Mouse (Mus musculus) MEL (cell line): ENCODE data around the gene Zc3h13. TPM values are rescaled to one million over a fixed set of nuclear protein-coding genes. Genes with fewer than 3 reads are reported as not detected.

Source experiments
- DNase-seq: peaks from one replicate; pipeline ENCODE4 v3.0.0; 2011; ENCODE audit warnings: low read depth, low spot score
- H3K27ac ChIP-seq: 2 replicates; pipeline ENCODE4 v1.5.1; 2012; ENCODE audit warnings: low read depth, mild to moderate bottlenecking, control low read depth, low read length, moderate library complexity; ENCODE audit not compliant: control insufficient read depth
- H3K27me3 ChIP-seq, 2 experiments: fragments of 150-350 bp in 1 of 2; sonication (generic) in 1 of 2; 2 replicates each; pipeline ENCODE4 v1.6.1; 2012; ENCODE audit warnings: low read length in 2 of 2, mild to moderate bottlenecking in 2 of 2, improper control_type of control experiment in 1 of 2, moderate library complexity in 1 of 2; ENCODE audit not compliant: insufficient read depth in 2 of 2, control insufficient read depth in 1 of 2
- H3K36me3 ChIP-seq, 2 experiments: 2 replicates each; pipeline ENCODE4 v1.6.1; 2012 to 2014; ENCODE audit warnings: low read length in 2 of 2, improper control_type of control experiment in 1 of 2, inconsistent platforms in 1 of 2, mild to moderate bottlenecking in 1 of 2; ENCODE audit not compliant: insufficient read depth in 2 of 2, control insufficient read depth in 1 of 2
- H3K4me1 ChIP-seq, 2 experiments: fragments of 150-350 bp in 1 of 2; sonication (generic) in 1 of 2; 2 replicates each; pipeline ENCODE4 v1.6.1; 2012; ENCODE audit warnings: low read length in 2 of 2, improper control_type of control experiment in 1 of 2, mild to moderate bottlenecking in 1 of 2; ENCODE audit not compliant: insufficient read depth in 2 of 2, control insufficient read depth in 1 of 2
- H3K4me3 ChIP-seq, 2 experiments: fragments of 150-350 bp in 1 of 2; sonication (generic) in 1 of 2; 2 replicates each; pipeline ENCODE4 v1.5.1; 2012; ENCODE audit warnings: low read depth in 2 of 2, low read length in 2 of 2, mild to moderate bottlenecking in 2 of 2, moderate library complexity in 2 of 2, control low read depth in 1 of 2, improper control_type of control experiment in 1 of 2; ENCODE audit not compliant: control insufficient read depth in 1 of 2, insufficient read depth in 1 of 2
- H3K79me2 ChIP-seq: 2 replicates; pipeline ENCODE4 v1.6.1; 2012; ENCODE audit warnings: mild to moderate bottlenecking, low read length, moderate library complexity; ENCODE audit not compliant: control insufficient read depth, poor library complexity, insufficient read depth
- H3K9ac ChIP-seq: 2 replicates; pipeline ENCODE4 v1.6.1; 2012; ENCODE audit warnings: low read depth, mild to moderate bottlenecking, control low read depth, low read length, moderate library complexity; ENCODE audit not compliant: control insufficient read depth, poor library complexity, severe bottlenecking
- H3K9me3 ChIP-seq: fragments of 150-350 bp; sonication (generic); replicated peaks from 2 replicates; pipeline ENCODE4 v1.6.1; 2012; ENCODE audit warnings: mild to moderate bottlenecking, low read length, improper control_type of control experiment, moderate library complexity; ENCODE audit not compliant: insufficient read depth
- CHD2 ChIP-seq: IDR thresholded peaks from 2 replicates; pipeline ENCODE4 v1.6.1; 2011; ENCODE audit warnings: low read length, improper control_type of control experiment
- CTCF ChIP-seq, 3 experiments: IDR thresholded peaks in 2 of 3; conservative IDR thresholded peaks in 1 of 3; 2 replicates each; pipeline ENCODE4 v1.5.1; 2011 to 2012; ENCODE audit warnings: low read length in 3 of 3, low read depth in 2 of 3, mild to moderate bottlenecking in 2 of 3, improper control_type of control experiment in 1 of 3, inconsistent platforms in 1 of 3, mixed read lengths in 1 of 3, moderate library complexity in 1 of 3; ENCODE audit not compliant: control insufficient read depth in 1 of 3, insufficient read depth in 1 of 3, poor library complexity in 1 of 3, severe bottlenecking in 1 of 3
- E2F4 ChIP-seq: IDR thresholded peaks from 2 replicates; pipeline ENCODE4 v1.6.1; 2011; ENCODE audit warnings: low read depth, low read length, improper control_type of control experiment, borderline replicate concordance
- HCFC1 ChIP-seq: IDR thresholded peaks from 2 replicates; pipeline ENCODE4 v1.6.1; 2012; ENCODE audit warnings: low read depth, mild to moderate bottlenecking, inconsistent platforms, low read length, improper control_type of control experiment, moderate library complexity
- MAFK ChIP-seq: IDR thresholded peaks from 2 replicates; pipeline ENCODE4 v1.6.1; 2011; ENCODE audit warnings: low read depth, mild to moderate bottlenecking, low read length, improper control_type of control experiment, borderline replicate concordance
- MAX ChIP-seq: IDR thresholded peaks from 2 replicates; pipeline ENCODE4 v1.6.1; 2011; ENCODE audit warnings: low read length, improper control_type of control experiment
- MXI1 ChIP-seq: IDR thresholded peaks from 2 replicates; pipeline ENCODE4 v1.6.1; 2011; ENCODE audit warnings: mild to moderate bottlenecking, low read depth, low read length, improper control_type of control experiment
- RAD21 ChIP-seq: IDR thresholded peaks from 2 replicates; pipeline ENCODE4 v1.6.1; 2011; ENCODE audit warnings: mild to moderate bottlenecking, low read depth, low read length, improper control_type of control experiment
- RCOR1 ChIP-seq: IDR thresholded peaks from 2 replicates; pipeline ENCODE4 v1.6.1; 2012; ENCODE audit warnings: low read depth, mild to moderate bottlenecking, inconsistent platforms, low read length, improper control_type of control experiment
- SIN3A ChIP-seq: IDR thresholded peaks from 2 replicates; pipeline ENCODE4 v1.6.1; 2012; ENCODE audit warnings: low read length, improper control_type of control experiment, inconsistent platforms
- SMC3 ChIP-seq: IDR thresholded peaks from 2 replicates; pipeline ENCODE4 v1.6.1; 2011; ENCODE audit warnings: low read depth, low read length, improper control_type of control experiment
- TAL1 ChIP-seq: IDR thresholded peaks from 2 replicates; pipeline ENCODE4 v1.6.1; 2012; ENCODE audit warnings: mild to moderate bottlenecking, inconsistent platforms, low read length, moderate library complexity, mixed read lengths
- TBP ChIP-seq: IDR thresholded peaks from 2 replicates; pipeline ENCODE4 v1.8.0; 2011; ENCODE audit warnings: low read depth, low read length, improper control_type of control experiment
- TCF12 ChIP-seq: IDR thresholded peaks from 2 replicates; pipeline ENCODE4 v1.6.1; 2014; ENCODE audit warnings: low read depth, mild to moderate bottlenecking, inconsistent platforms, low read length, improper control_type of control experiment, moderate library complexity
- USF1 ChIP-seq: IDR thresholded peaks from 2 replicates; pipeline ENCODE4 v1.6.1; 2014; ENCODE audit warnings: low read depth, mild to moderate bottlenecking, inconsistent platforms, low read length, improper control_type of control experiment, moderate library complexity
- ZC3H11A ChIP-seq: IDR thresholded peaks from 2 replicates; pipeline ENCODE4 v1.6.1; 2012; ENCODE audit warnings: low read depth, mild to moderate bottlenecking, inconsistent platforms, low read length, improper control_type of control experiment
- polyA plus RNA-seq, 2 experiments: library from polyadenylated mRNA; stranded (reverse) in 1 of 2; unstranded in 1 of 2; fragments of >175 nt in 1 of 2; fragments of >200 nt in 1 of 2; gene quantifications; 2 replicates each; pipeline versions ENCODE4 v1.2.1 to v1.2.4; 2012; ENCODE audit warnings: low replicate concordance in 2 of 2, low read depth in 1 of 2; ENCODE audit not compliant: insufficient read length in 2 of 2, insufficient read depth in 1 of 2, missing spikeins in 1 of 2
- total RNA-seq: library from RNA; depleted of rRNA; stranded (reverse); fragments of 300-350 nt; gene quantifications from 2 replicates; pipeline ENCODE4 v1.2.3, GENCODE M21; 2012

The Zc3h13 gene
- total and polyA plus RNA-seq, 3 experiments, result 17.5 to 145 (median 41.8) TPM

DNA sequence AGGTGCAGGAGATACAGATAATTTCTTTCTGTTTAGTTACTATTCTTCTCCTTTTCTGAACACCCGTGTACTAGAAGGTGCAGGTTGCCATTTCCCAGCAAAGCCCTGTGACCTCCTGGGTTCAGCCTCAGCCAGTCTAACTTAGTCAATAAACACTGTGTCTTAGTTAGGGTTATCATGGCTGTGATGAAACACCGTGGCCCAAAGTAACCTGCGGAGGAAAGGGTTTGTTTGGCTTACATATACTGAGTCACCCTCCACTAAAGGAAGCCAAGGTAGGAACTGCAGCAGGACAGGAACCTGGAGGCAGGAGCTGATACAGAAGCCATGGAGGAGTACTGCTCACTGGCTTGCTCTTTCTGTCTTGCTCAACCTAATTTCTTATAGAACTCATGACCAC, 33.7 kb upstream of the Zc3h13 start:
- H3K4me1 ChIP-seq, result no peaks in the 10 kb centered on the region
- no peak overlapping the region for H3K4me3 ChIP-seq
- H3K36me3 ChIP-seq, result no peaks in the 10 kb centered on the region
- no peaks in the 10 kb centered on the region for H3K9me3 ChIP-seq
- no peaks in the 10 kb centered on the region for H3K79me2 ChIP-seq
- DNase-seq, result no peak
- H3K27me3 ChIP-seq, result peaks cover 2% of the 10 kb centered on the region in 2 experiments; a peak in 3 of 4 replicates
- TF ChIP-seq CHD2, result no peak
- no peak for TF ChIP-seq CTCF (IDR thresholded peaks at IDR 0.05 in 2 of 3, conservative IDR thresholded peaks at IDR 0.05 in 1 of 3; ENCODE audit: control insufficient read depth in 1 of 3, insufficient read depth in 1 of 3, low read depth in 2 of 3, low read length in 3 of 3, poor library complexity in 1 of 3, severe bottlenecking in 1 of 3)
- TF ChIP-seq TCF12, result no peak
- TF ChIP-seq USF1, result no peak
- TF ChIP-seq RAD21, result no peak
- no peak for TF ChIP-seq TAL1
- TF ChIP-seq SIN3A, result no peak
- no peak for TF ChIP-seq E2F4
- no peak for TF ChIP-seq MAFK
- TF ChIP-seq MXI1, result no peak
- TF ChIP-seq SMC3, result no peak
- TF ChIP-seq TBP, result no peak
- no peak for TF ChIP-seq MAX
- no peak for TF ChIP-seq RCOR1
- H3K9ac ChIP-seq, result no peak overlapping the region
- H3K27ac ChIP-seq, result no peak overlapping the region

GRCm38 (mm10) chr14:75256521-75256920, 27.7 kb upstream of the Zc3h13 start:
- Histone ChIP-seq H3K4me3 (no peak overlapping the region), H3K79me2 (no peaks in the 10 kb centered on the region), H3K9me3 (no peaks in the 10 kb centered on the region), H3K27ac (no peak overlapping the region), H3K9ac (no peak overlapping the region), H3K27me3 (peaks cover 0 to 3% of the 10 kb centered on the region in 2 experiments; a peak in 2 of 4 replicates), H3K36me3 (no peaks in the 10 kb centered on the region), H3K4me1 (no peaks in the 10 kb centered on the region)
- TF ChIP-seq RAD21 (peak; percentile 58), ZC3H11A (0 out of 2 replicates have a peak, but pooled peaks have one; percentile 19), CTCF (IDR thresholded peaks at IDR 0.05 in 2 of 3, conservative IDR thresholded peaks at IDR 0.05 in 1 of 3; ENCODE audit: control insufficient read depth in 1 of 3, insufficient read depth in 1 of 3, low read depth in 2 of 3, low read length in 3 of 3, poor library complexity in 1 of 3, severe bottlenecking in 1 of 3) (peak; percentile 50 to 65 (median 63)), HCFC1 (no peak), SMC3 (peak; percentile 66), E2F4 (no peak), USF1 (0 out of 2 replicates have a peak, but pooled peaks have one; percentile 10)
- DNase-seq, result peak; percentile 50
